Mouse (Mus musculus) embryonic facial prominence, embryonic 11.5 days (tissue): ENCODE data around the gene Gbx2. TPM values are rescaled to one million over a fixed set of nuclear protein-coding genes. Genes with fewer than 3 reads are reported as not detected.

ENCODE experiments used
- ATAC-seq: fragments of 200-750 bp; cut with Nextera tagmentation; replicated peaks from 2 replicates; pipeline ENCODE4 v1.8.0; 2017; ENCODE audit warnings: low read depth; ENCODE audit not compliant: insufficient number of reproducible peaks, low FRiP score, low TSS enrichment
- DNase-seq: peaks from one replicate; pipeline ENCODE4 v3.0.0-alpha.2; 2015; ENCODE audit warnings: low spot score
- H3K27ac ChIP-seq: fragments of 300-500 bp; sonication (generic); replicated peaks from 2 replicates; pipeline ENCODE4 v1.5.1; 2014; ENCODE audit warnings: mild to moderate bottlenecking, low read depth, low read length, control low read depth
- H3K27me3 ChIP-seq: fragments of 300-500 bp; sonication (generic); 2 replicates; pipeline ENCODE4 v1.6.1; 2014; ENCODE audit warnings: mild to moderate bottlenecking, low read length, moderate library complexity, mixed read lengths; ENCODE audit not compliant: control insufficient read depth, insufficient read depth
- H3K36me3 ChIP-seq: fragments of 300-500 bp; sonication (generic); replicated peaks from 2 replicates; pipeline ENCODE4 v1.6.1; 2014; ENCODE audit warnings: low read depth, mild to moderate bottlenecking, low read length, moderate library complexity, mixed read lengths; ENCODE audit not compliant: control insufficient read depth, insufficient read depth
- H3K4me1 ChIP-seq: fragments of 300-500 bp; sonication (generic); 2 replicates; pipeline ENCODE4 v1.6.1; 2014; ENCODE audit warnings: low read length, mixed read lengths; ENCODE audit not compliant: control insufficient read depth, insufficient read depth
- H3K4me2 ChIP-seq: fragments of 300-500 bp; sonication (generic); 2 replicates; pipeline ENCODE4 v1.6.1; 2014; ENCODE audit warnings: low read depth, mild to moderate bottlenecking, control low read depth, low read length, moderate library complexity
- H3K4me3 ChIP-seq: fragments of 300-500 bp; sonication (generic); 2 replicates; pipeline ENCODE4 v1.5.1; 2014; ENCODE audit warnings: low read depth, low read length, control low read depth
- H3K9ac ChIP-seq: fragments of 300-500 bp; sonication (generic); replicated peaks from 2 replicates; pipeline ENCODE4 v1.6.1; 2014; ENCODE audit warnings: mild to moderate bottlenecking, control low read depth, low read length
- H3K9me3 ChIP-seq: fragments of 300-500 bp; sonication (generic); replicated peaks from 2 replicates; pipeline ENCODE4 v1.6.1; 2016; ENCODE audit warnings: mild to moderate bottlenecking, low read length, inconsistent platforms, mixed read lengths; ENCODE audit not compliant: control insufficient read depth
- WGBS: fragments of 180-500 bp; shearing (Covaris S2); extraction: QIAGEN DNeasy Blood & Tissue Kit; methylation state at CpG from one replicate; pipeline ENCODE4 v1.1.7; 2014; 5-methylcytosine and 5-hydroxymethylcytosine counted together
- polyA plus RNA-seq: library from polyadenylated mRNA; unstranded; fragments of >200 nt; fragmentation: Nextera tagmentation; extraction: Ambion mirVana; gene quantifications from 2 replicates; pipeline ENCODE4 v1.2.1, GENCODE M21; 2014

Gbx2 gene
- polyA plus RNA-seq, 1 experiment from 2014 or later = 7.2 TPM

DNA sequence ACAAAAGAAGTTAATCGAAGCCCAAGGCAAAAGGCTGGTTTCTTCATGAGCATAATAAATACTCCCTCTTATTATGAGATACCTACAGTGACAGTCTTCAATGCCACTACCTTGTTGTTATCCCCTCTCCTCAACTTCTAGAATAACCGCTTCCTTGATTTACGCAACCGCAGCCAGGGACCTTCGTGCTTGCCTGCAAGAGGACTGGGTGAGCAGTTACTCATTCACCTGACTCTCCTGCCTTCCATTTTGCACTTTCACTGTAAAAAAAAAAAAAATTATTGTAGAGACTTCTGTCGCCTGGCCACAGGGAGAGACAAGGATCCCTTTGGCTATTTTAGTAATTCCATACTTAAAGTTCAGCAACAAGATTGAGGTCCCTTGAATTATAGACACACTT is 2.0 kb upstream of the Gbx2 start:
- Histone ChIP-seq H3K27ac (no peak overlapping the region), H3K4me2 (no peak overlapping the region), H3K9ac (no peak overlapping the region), H3K4me1 (peaks cover 7% of the 10 kb centered on the region), H3K36me3 (no peaks in the 10 kb centered on the region), H3K4me3 (no peak overlapping the region), H3K27me3 (peaks cover 63% of the 10 kb centered on the region), H3K9me3 (no peaks in the 10 kb centered on the region)
- 3% methylated on average over 6 of the region's 6 CpGs for WGBS
- DNase-seq (peak; percentile 28), ATAC-seq (no peak)

DNA sequence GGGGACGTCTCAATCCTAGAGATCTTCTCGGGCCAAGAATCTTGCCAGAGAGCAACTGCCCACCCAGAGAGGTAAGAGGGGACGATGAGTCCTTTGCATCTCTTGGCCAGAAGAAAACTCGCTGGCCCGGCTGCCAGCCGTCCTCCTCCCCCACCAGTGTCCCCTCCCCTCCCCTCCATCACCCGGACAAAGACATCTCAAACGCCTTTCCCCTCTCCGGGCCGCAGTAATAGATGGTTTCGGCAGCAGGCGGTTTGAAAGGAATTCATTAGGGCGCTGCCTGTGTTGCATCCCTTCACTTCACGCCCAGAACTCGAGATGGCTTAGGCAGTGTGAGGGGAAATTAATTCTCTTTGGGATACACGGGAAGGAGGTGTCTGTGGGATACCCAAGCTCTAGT is 1.6 kb upstream of the Gbx2 start:
- DNase-seq (peak; percentile 41), ATAC-seq (no peak)
- Histone ChIP-seq H3K4me1 (peaks cover 7% of the 10 kb centered on the region), H3K36me3 (no peaks in the 10 kb centered on the region), H3K4me3 (no peak overlapping the region), H3K9me3 (no peaks in the 10 kb centered on the region), H3K27ac (no peak overlapping the region), H3K9ac (no peak overlapping the region), H3K27me3 (peaks cover 60% of the 10 kb centered on the region), H3K4me2 (no peak overlapping the region)
- under 1% methylated on average over 16 of the region's 16 CpGs for whole genome bisulfite sequencing

DNA sequence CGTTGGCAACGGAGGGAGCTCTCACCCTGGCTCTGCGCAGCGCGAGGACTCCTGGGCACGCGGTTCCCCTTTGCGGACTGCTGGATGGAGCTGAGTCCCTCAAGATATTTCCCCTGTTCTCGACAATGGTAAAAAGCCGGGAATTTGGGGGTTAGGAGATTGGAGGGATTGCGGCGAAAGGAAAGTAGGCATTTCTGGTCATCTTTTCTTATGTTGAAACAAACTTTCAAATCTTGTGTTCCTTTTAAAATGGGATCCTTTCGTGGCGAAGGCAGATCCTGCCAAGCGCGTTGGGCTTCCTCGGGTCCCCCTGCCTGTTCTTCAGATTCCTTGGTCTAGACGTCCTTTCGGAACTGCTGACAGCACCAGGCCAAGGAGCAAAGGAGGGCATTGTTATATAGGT is 1.0 kb upstream of the Gbx2 start:
- H3K9ac ChIP-seq = no peak overlapping the region
- no peak overlapping the region for H3K27ac ChIP-seq
- ATAC-seq (no peak), DNase-seq (peak; percentile 24)
- H3K9me3 ChIP-seq = no peaks in the 10 kb centered on the region
- no peaks in the 10 kb centered on the region for H3K36me3 ChIP-seq
- peaks cover 64% of the 10 kb centered on the region for H3K27me3 ChIP-seq
- peaks cover 7% of the 10 kb centered on the region for H3K4me1 ChIP-seq
- no peak overlapping the region for H3K4me2 ChIP-seq
- WGBS = under 1% methylated on average over 19 of the region's 19 CpGs
- H3K4me3 ChIP-seq = no peak overlapping the region

DNA sequence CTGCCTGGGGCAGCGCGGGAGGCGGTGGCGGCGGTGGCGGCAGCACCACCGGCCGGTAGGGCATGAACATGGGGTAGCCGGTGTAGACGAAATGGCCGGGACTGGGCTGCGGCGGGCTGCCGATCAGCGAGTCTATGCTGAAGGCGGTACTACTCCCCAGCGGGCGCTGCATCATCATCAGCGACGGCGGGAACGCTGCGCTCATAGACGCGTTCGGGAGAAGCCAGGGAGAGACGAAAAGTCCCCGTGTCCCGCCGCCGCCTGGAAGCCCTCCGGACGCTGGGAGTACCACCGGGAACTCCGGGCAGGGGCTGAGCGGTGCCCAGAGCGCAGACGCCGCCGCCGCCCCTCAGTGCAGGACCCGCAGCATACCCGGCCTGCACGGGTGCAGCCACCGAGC is 428 bp downstream of the Gbx2 start:
- Histone ChIP-seq H3K27me3 (peaks cover 64% of the 10 kb centered on the region), H3K36me3 (no peaks in the 10 kb centered on the region), H3K27ac (no peak overlapping the region), H3K4me3 (peak overlapping the region; percentile 50), H3K4me2 (peak overlapping the region; percentile 88), H3K4me1 (peaks cover 7% of the 10 kb centered on the region), H3K9me3 (no peaks in the 10 kb centered on the region), H3K9ac (peak overlapping the region; percentile 57)
- 0% methylated on average over 37 of the region's 45 CpGs for WGBS
- peak; percentile 26 for DNase-seq
- no peak for ATAC-seq

DNA sequence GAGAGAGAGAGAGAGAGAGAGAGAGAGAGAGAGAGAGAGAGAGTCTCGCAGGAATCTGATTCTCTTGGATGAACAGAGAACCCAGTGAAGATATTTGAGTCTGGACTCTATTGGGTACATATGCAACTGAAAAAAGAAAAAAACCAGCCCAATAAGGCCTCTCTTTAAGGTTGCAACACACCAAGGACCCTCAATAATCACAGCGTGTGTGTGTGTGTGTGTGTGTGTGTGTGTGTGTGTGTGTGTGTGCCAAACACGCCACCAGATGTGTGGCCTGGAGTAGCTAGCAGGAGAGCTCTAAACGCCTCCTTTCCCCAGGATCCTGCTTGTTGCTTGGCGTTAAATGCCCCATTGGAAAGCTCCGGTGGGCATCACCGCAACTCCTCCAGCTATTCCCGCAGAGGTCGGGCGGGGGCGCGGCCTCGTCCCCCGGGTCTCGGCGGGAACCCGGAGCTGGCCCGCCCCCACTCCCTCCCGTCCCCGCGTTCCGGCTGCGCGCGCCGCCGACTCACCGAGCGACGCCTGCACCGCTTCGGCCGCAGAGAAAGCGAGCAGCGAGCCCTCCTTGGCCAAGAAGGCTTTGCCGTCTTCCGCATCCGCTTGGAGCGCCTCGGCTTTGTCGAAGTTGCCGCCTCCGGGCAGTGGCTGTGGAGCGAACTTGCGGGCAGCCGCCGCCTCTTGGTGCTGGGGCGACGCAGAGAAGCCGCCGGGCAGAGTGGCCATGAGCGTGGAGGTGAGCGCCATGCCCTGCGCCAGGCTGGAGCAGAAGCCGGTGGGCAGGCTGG is 1.1 kb downstream of the Gbx2 start:
- peaks cover 67% of the 10 kb centered on the region for H3K27me3 ChIP-seq
- H3K4me3 ChIP-seq = peak overlapping the region; percentile 50
- H3K4me2 ChIP-seq = peak overlapping the region; percentile 88
- DNase-seq (peak; percentile 55), ATAC-seq (no peak; the same call in 1 of the 2 replicates)
- no peaks in the 10 kb centered on the region for H3K9me3 ChIP-seq
- no peak overlapping the region for H3K27ac ChIP-seq
- under 1% methylated on average over 49 of the region's 55 CpGs for WGBS
- H3K9ac ChIP-seq = peak overlapping the region; percentile 57
- H3K36me3 ChIP-seq = no peaks in the 10 kb centered on the region
- H3K4me1 ChIP-seq = peaks cover 7% of the 10 kb centered on the region

DNA sequence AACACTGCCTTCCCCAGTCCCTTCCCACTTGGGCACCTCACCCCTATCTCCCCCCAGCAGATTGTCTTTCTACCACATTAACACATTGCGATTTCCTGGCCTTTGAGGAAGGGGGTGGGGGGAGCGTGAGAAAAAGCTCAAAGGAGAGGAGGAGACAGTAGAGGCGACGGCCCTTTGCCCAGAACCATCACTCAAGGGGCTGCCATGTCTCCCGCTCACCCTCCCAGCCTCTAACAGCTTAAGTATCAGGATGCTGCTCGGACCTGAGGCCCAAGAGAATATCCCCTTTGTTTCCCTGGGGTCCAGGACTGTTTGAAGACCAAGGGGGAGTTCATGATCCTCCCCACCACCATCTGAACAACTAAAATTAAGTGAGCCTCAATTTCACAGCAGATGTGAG is 1.8 kb downstream of the Gbx2 start:
- no peak overlapping the region for H3K27ac ChIP-seq
- DNase-seq (no peak), ATAC-seq (no peak)
- H3K4me2 ChIP-seq = peak overlapping the region; percentile 23
- no peaks in the 10 kb centered on the region for H3K9me3 ChIP-seq
- H3K9ac ChIP-seq = no peak overlapping the region; the same call in 1 of the 2 replicates
- H3K36me3 ChIP-seq = no peaks in the 10 kb centered on the region
- H3K4me3 ChIP-seq = peak overlapping the region; percentile 50
- H3K27me3 ChIP-seq = peaks cover 74% of the 10 kb centered on the region
- 0% methylated on average over 6 of the region's 6 CpGs for WGBS
- peaks cover 7% of the 10 kb centered on the region for H3K4me1 ChIP-seq

DNA sequence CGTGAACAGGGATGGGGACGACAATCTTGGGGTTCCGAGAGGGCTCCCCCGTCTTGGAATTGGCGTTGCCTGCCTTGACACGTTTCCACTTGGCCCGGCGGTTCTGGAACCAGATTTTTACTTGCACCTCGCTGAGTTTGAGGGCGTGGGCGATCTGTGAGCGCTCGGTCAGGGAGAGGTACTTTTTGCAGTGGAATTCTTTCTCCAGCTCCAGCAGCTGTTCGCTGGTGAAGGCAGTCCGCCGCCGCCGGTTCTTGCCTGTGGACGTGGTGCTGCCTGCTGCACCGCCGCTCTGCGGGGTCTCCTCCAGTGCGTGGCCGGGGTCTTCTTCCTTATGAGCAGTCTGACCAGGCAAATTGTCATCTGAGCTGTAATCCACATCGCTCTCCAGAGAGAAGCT is 2.3 kb downstream of the Gbx2 start:
- H3K27ac ChIP-seq = no peak overlapping the region
- WGBS = 4% methylated on average over 25 of the region's 25 CpGs
- H3K4me3 ChIP-seq = peak overlapping the region; percentile 50; the same call in 1 of the 2 replicates
- H3K36me3 ChIP-seq = no peaks in the 10 kb centered on the region
- ATAC-seq (no peak), DNase-seq (peak; percentile 35)
- no peaks in the 10 kb centered on the region for H3K9me3 ChIP-seq
- peak overlapping the region; percentile 23; the same call in 1 of the 2 replicates for H3K4me2 ChIP-seq
- H3K9ac ChIP-seq = no peak overlapping the region; the same call in 1 of the 2 replicates
- H3K27me3 ChIP-seq = peaks cover 76% of the 10 kb centered on the region
- peaks cover 7% of the 10 kb centered on the region for H3K4me1 ChIP-seq

DNA sequence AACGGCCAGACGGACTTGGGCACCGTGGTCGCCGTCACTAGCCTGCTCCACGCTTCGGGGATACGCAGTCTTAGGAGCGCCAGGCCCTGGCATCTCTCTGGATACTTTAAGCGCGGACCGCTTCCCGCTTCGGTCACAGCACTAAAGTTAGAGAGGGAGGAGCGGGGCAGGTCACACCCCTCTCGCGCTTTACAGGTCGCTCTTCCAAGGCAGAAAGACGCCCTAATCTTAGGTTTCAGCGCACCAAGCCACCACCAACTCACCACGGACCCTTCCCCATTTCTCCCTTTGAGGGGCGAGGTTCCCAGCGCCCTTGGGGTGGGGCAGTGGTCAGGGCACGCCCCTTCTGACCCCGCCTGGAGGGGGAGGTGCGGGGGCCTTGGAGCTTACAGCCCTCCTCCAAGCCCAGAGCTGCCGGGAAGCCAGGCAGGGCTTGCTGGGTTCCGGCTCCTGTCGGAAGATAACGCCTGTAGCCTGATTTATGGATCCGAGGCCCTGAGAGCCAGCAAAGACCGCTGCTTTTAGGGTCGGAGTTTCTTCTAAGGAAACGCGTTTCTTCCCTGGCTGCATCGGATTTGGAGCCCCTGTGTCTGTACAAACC is 3.8 kb downstream of the Gbx2 start:
- Histone ChIP-seq H3K4me3 (peak overlapping the region; percentile 17), H3K4me1 (peaks cover 12% of the 10 kb centered on the region; the same call in 1 of the 2 replicates), H3K9ac (no peak overlapping the region), H3K27me3 (peaks cover 89% of the 10 kb centered on the region), H3K27ac (no peak overlapping the region), H3K36me3 (no peaks in the 10 kb centered on the region), H3K4me2 (peak overlapping the region; percentile 47), H3K9me3 (no peaks in the 10 kb centered on the region)
- WGBS = 1% methylated on average over 36 of the region's 36 CpGs
- peak; percentile 39 for DNase-seq
- no peak for ATAC-seq
